Mouse (Mus musculus) liver, embryonic 16.5 days (tissue): ENCODE results near the gene Top1. TPM values are rescaled to one million over a fixed set of nuclear protein-coding genes. Genes with fewer than 3 reads are reported as not detected.

ENCODE experiments used
- ATAC-seq: fragments of 200-750 bp; cut with Nextera tagmentation; 2 replicates; pipeline ENCODE4 v1.8.0; 2017; ENCODE audit warnings: low read depth, mild to moderate bottlenecking, moderate number of reproducible peaks, moderate library complexity
- H3K27ac ChIP-seq: fragments of 300-500 bp; sonication (generic); 2 replicates; pipeline ENCODE4 v1.5.1; 2014; ENCODE audit warnings: mild to moderate bottlenecking, low read length
- H3K27me3 ChIP-seq: fragments of 300-500 bp; sonication (generic); 2 replicates; pipeline ENCODE4 v1.6.1; 2014; ENCODE audit warnings: low read depth, low read length, mixed read lengths; ENCODE audit not compliant: control insufficient read depth, insufficient read depth
- H3K36me3 ChIP-seq: fragments of 300-500 bp; sonication (generic); 2 replicates; pipeline ENCODE4 v1.6.1; 2014; ENCODE audit warnings: mild to moderate bottlenecking; ENCODE audit not compliant: control insufficient read depth, insufficient read depth
- H3K4me1 ChIP-seq: fragments of 300-500 bp; sonication (generic); 2 replicates; pipeline ENCODE4 v1.6.1; 2014; ENCODE audit warnings: low read depth, low read length, mixed read lengths; ENCODE audit not compliant: control insufficient read depth
- H3K4me2 ChIP-seq: fragments of 300-500 bp; sonication (generic); 2 replicates; pipeline ENCODE4 v1.6.1; 2014; ENCODE audit warnings: low read depth, low read length, mixed read lengths
- H3K4me3 ChIP-seq: fragments of 300-500 bp; sonication (generic); 2 replicates; pipeline ENCODE4 v1.5.1; 2014; ENCODE audit warnings: low read depth, mild to moderate bottlenecking, low read length
- H3K9ac ChIP-seq: fragments of 300-500 bp; sonication (generic); 2 replicates; pipeline ENCODE4 v1.6.1; 2014; ENCODE audit warnings: low read depth, low read length
- H3K9me3 ChIP-seq: fragments of 300-500 bp; sonication (generic); replicated peaks from 2 replicates; pipeline ENCODE4 v1.6.1; 2016; ENCODE audit warnings: low read length; ENCODE audit not compliant: control insufficient read depth
- WGBS: fragments of 180-500 bp; shearing (Covaris S2); extraction: QIAGEN DNeasy Blood & Tissue Kit; methylation state at CpG from one replicate; pipeline ENCODE4 v1.1.7; 2014; ENCODE audit not compliant: insufficient replicate concordance; 5-methylcytosine and 5-hydroxymethylcytosine counted together
- polyA plus RNA-seq: library from polyadenylated mRNA; unstranded; fragments of >200 nt; fragmentation: Nextera tagmentation; extraction: Ambion mirVana; gene quantifications from 2 replicates; pipeline ENCODE4 v1.2.1, GENCODE M21; 2015

Top1 gene
- polyA plus RNA-seq, 1 experiment from 2014 or later, result 55.7 TPM

DNA sequence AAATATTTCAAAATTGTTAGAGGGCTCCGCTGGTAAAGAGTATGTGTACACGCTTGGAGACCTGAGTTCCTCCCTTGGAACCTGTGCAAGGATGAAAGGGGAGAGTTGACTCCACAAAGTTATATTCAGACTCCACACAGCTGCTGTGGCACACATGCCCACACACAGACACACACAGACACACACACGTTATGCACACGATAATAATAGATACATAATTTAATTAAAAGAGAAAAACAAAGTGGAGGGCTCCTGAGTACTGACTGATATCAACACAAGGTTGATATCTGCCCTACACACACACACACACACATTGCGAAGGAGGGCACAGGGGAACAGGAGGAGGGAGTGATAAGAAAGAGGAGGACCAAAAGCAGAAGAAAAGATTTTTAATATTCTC lies 26.4 kb upstream of the Top1 start:
- ATAC-seq, result peak; percentile 98
- Histone ChIP-seq H3K36me3 (no peaks in the 10 kb centered on the region), H3K9ac (peak overlapping the region; percentile 21), H3K27me3 (no peaks in the 10 kb centered on the region), H3K4me3 (peak overlapping the region; percentile 31), H3K4me1 (peaks cover 32% of the 10 kb centered on the region), H3K27ac (peak overlapping the region; percentile 89), H3K9me3 (no peaks in the 10 kb centered on the region), H3K4me2 (peak overlapping the region; percentile 63)
- 28% methylated on average over 5 of the region's 5 CpGs for WGBS

DNA sequence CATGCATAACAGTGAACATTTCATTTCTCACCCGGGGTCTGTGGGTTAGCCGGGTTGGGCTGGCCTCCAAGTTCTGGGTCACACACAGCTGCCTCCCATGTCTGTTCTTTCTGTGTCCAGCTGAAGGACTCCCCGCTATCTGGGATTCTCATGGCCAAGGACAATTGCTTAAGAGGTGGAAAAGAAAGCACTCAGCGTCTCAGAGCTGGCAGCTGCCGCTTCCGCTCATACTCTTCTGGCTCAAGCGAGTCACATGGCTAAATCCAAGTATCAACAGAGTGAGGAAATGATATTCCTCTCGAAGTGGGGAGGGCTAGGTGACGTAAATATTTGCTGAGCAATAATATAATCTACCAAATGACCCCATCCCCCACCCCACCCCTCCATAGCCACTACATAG lies 25.9 kb upstream of the Top1 start:
- peak overlapping the region; percentile 43 for H3K4me3 ChIP-seq
- H3K9me3 ChIP-seq, result no peaks in the 10 kb centered on the region
- peak overlapping the region; percentile 63 for H3K4me2 ChIP-seq
- peak overlapping the region; percentile 88 for H3K27ac ChIP-seq
- H3K4me1 ChIP-seq, result peaks cover 32% of the 10 kb centered on the region
- no peaks in the 10 kb centered on the region for H3K36me3 ChIP-seq
- ATAC-seq, result peak; percentile 47
- peak overlapping the region; percentile 58 for H3K9ac ChIP-seq
- 41% methylated on average over 9 of the region's 9 CpGs for WGBS
- H3K27me3 ChIP-seq, result no peaks in the 10 kb centered on the region

DNA sequence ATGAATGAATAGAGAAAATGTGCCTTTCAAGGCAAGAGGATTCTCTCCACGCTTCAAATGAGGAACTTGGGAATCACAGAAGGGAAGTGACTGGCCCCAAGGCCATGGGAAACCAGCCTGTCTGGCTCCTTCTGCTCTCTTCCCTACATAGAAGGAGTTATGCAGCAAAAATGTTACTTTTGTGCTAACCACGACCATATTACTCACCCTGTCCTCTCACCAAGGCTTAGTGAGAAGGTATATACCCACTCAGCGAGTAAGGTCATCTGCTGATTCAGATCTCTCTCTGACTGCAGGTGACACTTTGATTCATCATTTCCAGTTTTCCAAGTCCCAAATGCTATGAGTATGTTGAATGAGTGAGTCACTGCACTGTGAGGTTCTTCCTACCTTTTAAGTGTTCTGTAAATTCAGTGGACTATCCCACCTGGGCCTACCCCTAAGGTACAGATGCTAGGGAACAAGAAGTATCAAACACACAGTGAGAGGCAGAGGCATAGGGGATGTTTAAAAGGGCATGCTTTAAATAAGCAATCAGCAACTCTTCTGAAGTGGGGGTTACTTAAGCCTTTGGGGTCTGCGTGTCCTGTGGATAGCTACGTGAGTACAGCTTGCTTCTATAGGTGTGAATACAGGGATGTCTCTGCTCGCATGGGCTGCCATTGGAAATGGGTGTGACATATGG lies 25.3 kb upstream of the Top1 start:
- peak overlapping the region; percentile 88 for H3K27ac ChIP-seq
- H3K4me3 ChIP-seq, result no peak overlapping the region
- no peaks in the 10 kb centered on the region for H3K36me3 ChIP-seq
- H3K9ac ChIP-seq, result peak overlapping the region; percentile 58
- H3K27me3 ChIP-seq, result no peaks in the 10 kb centered on the region
- no peaks in the 10 kb centered on the region for H3K9me3 ChIP-seq
- WGBS, result 56% methylated on average over 6 of the region's 6 CpGs
- no peak for ATAC-seq
- peak overlapping the region; percentile 63 for H3K4me2 ChIP-seq
- peaks cover 32% of the 10 kb centered on the region for H3K4me1 ChIP-seq

GRCm38 (mm10) chr2:160621001-160621448 lies 24.7 kb upstream of the Top1 start:
- ATAC-seq, result no peak
- Histone ChIP-seq H3K4me3 (no peak overlapping the region), H3K27ac (peak overlapping the region; percentile 28), H3K4me2 (no peak overlapping the region), H3K36me3 (no peaks in the 10 kb centered on the region), H3K9ac (no peak overlapping the region), H3K27me3 (peaks cover under 1% of the 10 kb centered on the region), H3K9me3 (no peaks in the 10 kb centered on the region), H3K4me1 (peaks cover 32% of the 10 kb centered on the region)
- 85% methylated on average over 11 of the region's 11 CpGs for WGBS

- Histone ChIP-seq H3K36me3 (no peaks in the 10 kb centered on the region), H3K4me3 (no peak overlapping the region), H3K4me1 (peaks cover 32% of the 10 kb centered on the region), H3K27ac (peak overlapping the region; percentile 28; the same call in 1 of the 2 replicates), H3K9ac (no peak overlapping the region), H3K4me2 (no peak overlapping the region), H3K27me3 (peaks cover 2% of the 10 kb centered on the region), H3K9me3 (no peaks in the 10 kb centered on the region)
- 57% methylated on average over 5 of the region's 5 CpGs for WGBS
- ATAC-seq, result no peak
Measured at GRCm38 (mm10) chr2:160621661-160622211, 24.0 kb upstream of the Top1 start.

GRCm38 (mm10) chr2:160622646-160623045 lies 23.0 kb upstream of the Top1 start:
- 69% methylated on average over 3 of the region's 3 CpGs for WGBS
- H3K9me3 ChIP-seq, result no peaks in the 10 kb centered on the region
- no peaks in the 10 kb centered on the region for H3K36me3 ChIP-seq
- H3K4me3 ChIP-seq, result no peak overlapping the region
- H3K4me2 ChIP-seq, result no peak overlapping the region
- no peak overlapping the region for H3K9ac ChIP-seq
- H3K4me1 ChIP-seq, result peaks cover 32% of the 10 kb centered on the region
- peaks cover 2% of the 10 kb centered on the region for H3K27me3 ChIP-seq
- no peak for ATAC-seq
- H3K27ac ChIP-seq, result no peak overlapping the region

DNA sequence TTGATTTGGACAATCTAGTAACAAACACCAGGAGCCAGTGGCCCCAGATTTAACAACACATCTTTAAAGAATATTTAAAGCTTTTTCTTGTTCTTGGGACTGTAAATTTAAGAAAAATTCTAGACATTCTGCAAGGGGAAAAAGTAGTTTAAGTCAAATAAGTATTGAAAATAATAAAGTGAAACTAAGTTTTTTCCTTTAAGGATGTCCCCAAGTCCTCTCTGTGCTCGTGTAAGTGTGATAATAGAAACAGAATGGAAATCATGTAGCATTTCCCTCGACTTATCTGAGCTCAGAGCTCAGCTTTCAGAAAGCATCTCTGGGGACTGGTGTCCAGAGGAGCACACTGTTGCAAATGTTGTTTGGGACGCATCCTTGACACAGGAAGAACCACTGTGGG lies 21.9 kb upstream of the Top1 start:
- Histone ChIP-seq H3K9me3 (no peaks in the 10 kb centered on the region), H3K9ac (no peak overlapping the region), H3K4me2 (no peak overlapping the region), H3K4me1 (peaks cover 25% of the 10 kb centered on the region), H3K36me3 (no peaks in the 10 kb centered on the region), H3K4me3 (no peak overlapping the region), H3K27me3 (peaks cover 2% of the 10 kb centered on the region), H3K27ac (no peak overlapping the region)
- 41% methylated on average over 3 of the region's 3 CpGs for WGBS
- no peak for ATAC-seq

GRCm38 (mm10) chr2:160627207-160628025 lies 18.3 kb upstream of the Top1 start:
- no peak overlapping the region for H3K27ac ChIP-seq
- H3K36me3 ChIP-seq, result no peaks in the 10 kb centered on the region
- no peaks in the 10 kb centered on the region for H3K9me3 ChIP-seq
- H3K27me3 ChIP-seq, result peaks cover 2% of the 10 kb centered on the region
- no peak overlapping the region for H3K4me3 ChIP-seq
- no peak for ATAC-seq
- H3K4me1 ChIP-seq, result peaks cover 14% of the 10 kb centered on the region
- no peak overlapping the region for H3K4me2 ChIP-seq
- no peak overlapping the region for H3K9ac ChIP-seq
- 51% methylated on average over 11 of the region's 11 CpGs for WGBS

- no peak overlapping the region for H3K27ac ChIP-seq
- no peaks in the 10 kb centered on the region for H3K9me3 ChIP-seq
- H3K27me3 ChIP-seq, result peaks cover 2% of the 10 kb centered on the region
- ATAC-seq, result no peak
- H3K36me3 ChIP-seq, result no peaks in the 10 kb centered on the region
- peaks cover 10% of the 10 kb centered on the region for H3K4me1 ChIP-seq
- 66% methylated on average over 5 of the region's 5 CpGs for WGBS
- no peak overlapping the region for H3K4me2 ChIP-seq
- no peak overlapping the region for H3K9ac ChIP-seq
- H3K4me3 ChIP-seq, result no peak overlapping the region
Measured at GRCm38 (mm10) chr2:160628055-160628454, 17.6 kb upstream of the Top1 start.
